Mouse (Mus musculus) forebrain, embryonic 13.5 days (tissue): ENCODE data around the gene Trip10. TPM values are rescaled to one million over a fixed set of nuclear protein-coding genes. Genes with fewer than 3 reads are reported as not detected.

ENCODE experiments used
- ATAC-seq: fragments of 200-750 bp; cut with Nextera tagmentation; 2 replicates; pipeline ENCODE4 v1.8.0; 2017
- H3K27ac ChIP-seq: fragments of 300-500 bp; sonication (generic); 2 replicates; pipeline ENCODE4 v1.5.1; 2015; ENCODE audit warnings: inconsistent platforms, mild to moderate bottlenecking, moderate library complexity
- H3K27me3 ChIP-seq: fragments of 300-500 bp; sonication (generic); 2 replicates; pipeline ENCODE4 v1.6.1; 2015; ENCODE audit warnings: mild to moderate bottlenecking, inconsistent platforms
- H3K36me3 ChIP-seq: fragments of 300-500 bp; sonication (generic); 2 replicates; pipeline ENCODE4 v1.6.1; 2015; ENCODE audit warnings: mild to moderate bottlenecking, inconsistent platforms; ENCODE audit not compliant: poor library complexity, severe bottlenecking
- H3K4me1 ChIP-seq: fragments of 300-500 bp; sonication (generic); 2 replicates; pipeline ENCODE4 v1.6.1; 2015; ENCODE audit warnings: inconsistent platforms
- H3K4me2 ChIP-seq: fragments of 300-500 bp; sonication (generic); 2 replicates; pipeline ENCODE4 v1.6.1; 2015; ENCODE audit warnings: inconsistent platforms, mild to moderate bottlenecking, moderate library complexity
- H3K4me3 ChIP-seq: fragments of 300-500 bp; sonication (generic); 2 replicates; pipeline ENCODE4 v1.5.1; 2015; ENCODE audit warnings: mild to moderate bottlenecking, inconsistent platforms
- H3K9ac ChIP-seq: fragments of 300-500 bp; sonication (generic); 2 replicates; pipeline ENCODE4 v1.6.1; 2015; ENCODE audit warnings: mild to moderate bottlenecking, inconsistent platforms
- H3K9me3 ChIP-seq: fragments of 300-500 bp; sonication (generic); replicated peaks from 2 replicates; pipeline ENCODE4 v1.6.1; 2016; ENCODE audit warnings: inconsistent platforms
- WGBS: fragments of 180-500 bp; shearing (Covaris S2); methylation state at CpG from one replicate; pipeline ENCODE4 v1.1.7; 2015; 5-methylcytosine and 5-hydroxymethylcytosine counted together
- microRNA-seq: library from miRNA; unstranded; fragments of <30 nt; microRNA quantifications from one replicate; pipeline ENCODE4, GENCODE M21; 2016
- polyA plus RNA-seq: library from polyadenylated mRNA; unstranded; fragments of >200 nt; fragmentation: Nextera tagmentation; extraction: Ambion mirVana; gene quantifications from 2 replicates; pipeline ENCODE4 v1.2.1, GENCODE M21; 2015

Gene Trip10
- polyA plus RNA-seq, 1 experiment from 2014 or later = 18.7 TPM

DNA sequence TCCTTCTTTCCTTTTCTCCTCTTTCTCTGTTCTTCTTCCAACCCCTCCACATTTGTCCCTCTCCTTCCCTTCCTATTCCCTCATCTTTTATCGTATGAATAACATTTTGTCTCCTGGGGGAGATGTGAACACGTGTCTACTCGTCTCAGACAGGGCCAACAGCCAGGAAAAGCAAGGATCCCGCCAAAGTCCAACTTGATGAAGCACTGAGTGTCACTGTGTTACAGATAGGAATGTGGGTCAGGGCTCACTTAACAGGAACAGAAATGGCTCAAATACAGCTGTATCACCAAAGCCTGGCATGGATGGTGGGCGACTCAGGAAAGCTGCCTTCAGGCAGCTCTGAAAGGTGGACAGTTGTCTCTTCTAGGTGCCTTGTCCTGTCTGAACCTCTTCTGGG lies 40.0 kb downstream of the Trip10 start:
- no peaks in the 10 kb centered on the region for H3K27me3 ChIP-seq
- H3K4me1 ChIP-seq = no peaks in the 10 kb centered on the region
- no peak overlapping the region for H3K27ac ChIP-seq
- H3K4me3 ChIP-seq = no peak overlapping the region
- no peak for ATAC-seq
- WGBS = 89% methylated on average over 5 of the region's 5 CpGs
- no peak overlapping the region for H3K9ac ChIP-seq
- H3K36me3 ChIP-seq = no peaks in the 10 kb centered on the region
- H3K4me2 ChIP-seq = no peak overlapping the region
- H3K9me3 ChIP-seq = 0 out of 2 replicates have a peak, but pooled peaks cover 4% of the 10 kb centered on the region

DNA sequence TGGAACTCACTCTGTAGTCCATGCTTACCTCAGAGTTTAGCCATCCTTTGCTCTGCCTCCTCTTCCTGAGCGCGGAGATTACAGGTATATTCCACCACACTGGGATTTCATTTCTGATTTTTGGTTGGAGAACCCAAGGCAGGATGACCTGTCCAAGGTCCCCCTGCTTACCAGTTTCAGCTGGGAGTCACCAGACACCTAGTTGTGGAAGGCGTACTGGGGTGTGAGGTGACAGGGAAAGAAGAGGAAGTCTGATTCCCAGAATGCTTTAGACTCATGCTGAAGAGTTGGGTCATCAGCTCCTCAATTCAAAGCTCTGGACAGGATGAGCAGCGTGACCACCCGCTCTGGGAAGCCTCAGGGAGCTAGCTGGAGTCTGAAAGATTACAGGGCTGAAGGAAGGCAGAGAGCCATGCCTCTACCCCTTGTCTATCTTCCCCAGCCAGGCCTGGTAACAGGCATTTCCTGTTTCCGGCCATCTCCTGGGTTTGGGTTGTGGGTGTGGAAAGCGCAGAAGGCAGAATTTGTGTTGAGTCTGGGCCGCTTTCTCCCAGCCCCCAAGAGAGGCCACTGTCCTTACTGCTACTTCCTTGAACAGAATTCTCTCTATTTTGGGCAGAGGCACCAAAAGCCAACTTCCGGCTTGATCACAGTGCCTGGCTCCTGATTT lies 40.9 kb downstream of the Trip10 start:
- no peak overlapping the region for H3K27ac ChIP-seq
- 0 out of 2 replicates have a peak, but pooled peaks cover 4% of the 10 kb centered on the region for H3K9me3 ChIP-seq
- H3K4me2 ChIP-seq = no peak overlapping the region
- no peak overlapping the region for H3K9ac ChIP-seq
- WGBS = 91% methylated on average over 9 of the region's 9 CpGs
- no peaks in the 10 kb centered on the region for H3K27me3 ChIP-seq
- no peak overlapping the region for H3K4me3 ChIP-seq
- H3K4me1 ChIP-seq = no peaks in the 10 kb centered on the region
- no peaks in the 10 kb centered on the region for H3K36me3 ChIP-seq
- ATAC-seq = no peak

DNA sequence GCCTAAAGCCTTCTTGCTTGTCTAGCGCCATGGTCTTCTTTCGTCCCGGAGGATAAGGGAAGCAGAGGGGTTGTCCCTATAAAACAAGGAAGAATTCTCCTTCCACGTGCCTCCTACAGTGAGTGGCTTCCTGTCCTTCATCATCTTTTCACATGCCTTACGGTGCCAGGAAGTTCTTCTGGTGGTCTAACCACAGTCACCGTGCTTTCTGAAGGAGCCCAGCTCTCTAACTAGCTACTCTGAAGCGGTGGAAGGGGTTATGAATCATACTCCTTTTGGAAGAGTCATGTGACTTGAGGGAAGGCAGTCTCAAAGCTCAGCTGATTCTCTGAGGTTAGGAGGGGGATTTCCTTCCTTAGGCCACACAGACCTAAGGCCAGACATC lies 41.4 kb downstream of the Trip10 start:
- Histone ChIP-seq H3K27ac (no peak overlapping the region), H3K4me1 (no peaks in the 10 kb centered on the region), H3K4me3 (no peak overlapping the region), H3K36me3 (no peaks in the 10 kb centered on the region), H3K4me2 (no peak overlapping the region), H3K27me3 (no peaks in the 10 kb centered on the region), H3K9ac (no peak overlapping the region), H3K9me3 (0 out of 2 replicates have a peak, but pooled peaks cover 4% of the 10 kb centered on the region)
- 90% methylated on average over 7 of the region's 7 CpGs for WGBS
- no peak for ATAC-seq

DNA sequence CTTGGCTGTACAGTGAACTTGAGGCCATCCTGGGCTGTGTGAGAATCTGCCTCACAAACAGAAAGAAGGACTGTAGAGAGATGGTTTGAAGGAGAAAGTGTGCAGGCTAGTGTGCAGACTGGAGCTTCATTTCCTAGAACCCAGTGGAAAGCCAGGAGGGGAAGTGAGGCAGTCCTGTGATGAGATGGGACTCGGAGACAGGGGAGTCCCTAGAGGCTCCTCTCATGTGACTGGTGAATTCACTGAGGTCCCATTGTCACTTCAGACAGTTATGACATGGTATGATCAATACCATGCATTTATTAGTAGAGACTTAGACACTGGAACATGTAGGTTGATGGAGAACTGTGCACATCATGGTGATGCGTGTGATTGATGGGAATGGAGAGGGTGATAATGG lies 43.0 kb downstream of the Trip10 start:
- Histone ChIP-seq H3K27ac (no peak overlapping the region), H3K27me3 (no peaks in the 10 kb centered on the region), H3K4me1 (no peaks in the 10 kb centered on the region), H3K4me2 (no peak overlapping the region), H3K9ac (no peak overlapping the region), H3K9me3 (0 out of 2 replicates have a peak, but pooled peaks cover 4% of the 10 kb centered on the region), H3K4me3 (no peak overlapping the region), H3K36me3 (no peaks in the 10 kb centered on the region)
- no peak for ATAC-seq
- 92% methylated on average over 2 of the region's 2 CpGs for WGBS

DNA sequence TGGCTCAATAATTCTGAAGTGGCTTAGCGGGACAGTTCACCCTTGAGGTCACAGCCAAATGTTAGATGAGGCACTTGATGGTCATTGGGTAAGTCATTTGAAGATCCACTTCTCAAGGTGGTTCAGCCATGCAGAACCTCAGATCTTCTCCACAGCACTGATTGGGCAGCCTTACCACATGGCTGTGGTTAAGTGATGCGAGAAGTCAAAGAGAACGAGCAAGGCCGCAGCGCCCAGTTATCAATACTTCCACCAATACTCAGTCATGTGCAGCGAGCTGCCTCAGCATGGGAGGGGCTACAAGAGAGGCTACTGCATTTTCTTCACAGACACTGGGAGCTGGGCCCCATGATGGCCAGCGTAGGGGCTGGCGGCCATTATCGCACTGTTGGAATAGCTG lies 43.7 kb downstream of the Trip10 start:
- 0 out of 2 replicates have a peak, but pooled peaks cover 4% of the 10 kb centered on the region for H3K9me3 ChIP-seq
- H3K36me3 ChIP-seq = no peaks in the 10 kb centered on the region
- no peaks in the 10 kb centered on the region for H3K27me3 ChIP-seq
- no peak overlapping the region for H3K27ac ChIP-seq
- H3K4me2 ChIP-seq = no peak overlapping the region
- H3K4me1 ChIP-seq = no peaks in the 10 kb centered on the region
- H3K4me3 ChIP-seq = no peak overlapping the region
- 92% methylated on average over 9 of the region's 9 CpGs for WGBS
- ATAC-seq = no peak
- H3K9ac ChIP-seq = no peak overlapping the region

DNA sequence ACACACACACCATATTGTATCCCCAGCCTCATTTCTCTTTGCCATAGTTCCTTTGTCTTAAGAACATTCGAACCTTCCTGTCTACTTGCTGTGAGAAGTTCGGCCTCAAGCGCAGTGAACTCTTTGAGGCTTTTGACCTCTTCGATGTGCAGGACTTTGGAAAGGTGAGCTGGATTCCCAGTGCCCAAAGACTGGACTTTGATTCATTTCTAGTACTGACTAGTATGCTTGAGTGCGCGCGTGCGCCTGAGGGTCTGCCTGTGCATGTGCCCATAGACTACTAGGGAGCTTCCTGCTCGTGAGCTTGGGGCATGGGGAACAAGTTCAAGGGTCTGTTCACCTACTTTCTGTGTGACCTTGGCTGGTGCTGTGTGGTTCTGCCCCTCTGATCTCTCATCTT lies 46.7 kb downstream of the Trip10 start:
- Histone ChIP-seq H3K9ac (no peak overlapping the region), H3K4me2 (no peak overlapping the region), H3K4me1 (no peaks in the 10 kb centered on the region), H3K27ac (no peak overlapping the region), H3K36me3 (no peaks in the 10 kb centered on the region), H3K9me3 (0 out of 2 replicates have a peak, but pooled peaks cover 4% of the 10 kb centered on the region), H3K4me3 (no peak overlapping the region), H3K27me3 (no peaks in the 10 kb centered on the region)
- WGBS = 93% methylated on average over 9 of the region's 9 CpGs
- no peak for ATAC-seq

DNA sequence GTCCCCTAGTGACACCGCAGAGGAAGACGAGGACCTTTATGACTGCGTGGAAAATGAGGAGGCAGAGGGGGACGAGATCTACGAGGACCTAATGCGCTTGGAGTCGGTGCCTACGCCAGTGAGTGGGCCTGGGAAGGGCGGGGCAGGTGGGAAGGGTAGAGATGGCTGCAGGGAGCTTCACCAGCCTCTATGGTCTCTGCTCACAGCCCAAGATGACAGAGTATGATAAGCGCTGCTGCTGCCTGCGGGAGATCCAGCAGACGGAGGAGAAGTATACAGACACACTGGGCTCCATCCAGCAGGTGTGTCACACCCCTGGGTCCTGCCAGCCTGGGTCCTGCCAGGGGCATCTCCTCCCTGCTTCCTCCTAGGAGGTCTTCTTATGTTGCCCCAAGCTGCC lies 47.8 kb downstream of the Trip10 start:
- no peak overlapping the region for H3K27ac ChIP-seq
- no peak overlapping the region for H3K9ac ChIP-seq
- H3K4me3 ChIP-seq = no peak overlapping the region
- no peaks in the 10 kb centered on the region for H3K9me3 ChIP-seq
- no peaks in the 10 kb centered on the region for H3K4me1 ChIP-seq
- 88% methylated on average over 12 of the region's 12 CpGs for WGBS
- ATAC-seq = no peak
- H3K36me3 ChIP-seq = no peaks in the 10 kb centered on the region
- H3K27me3 ChIP-seq = no peaks in the 10 kb centered on the region
- H3K4me2 ChIP-seq = no peak overlapping the region

DNA sequence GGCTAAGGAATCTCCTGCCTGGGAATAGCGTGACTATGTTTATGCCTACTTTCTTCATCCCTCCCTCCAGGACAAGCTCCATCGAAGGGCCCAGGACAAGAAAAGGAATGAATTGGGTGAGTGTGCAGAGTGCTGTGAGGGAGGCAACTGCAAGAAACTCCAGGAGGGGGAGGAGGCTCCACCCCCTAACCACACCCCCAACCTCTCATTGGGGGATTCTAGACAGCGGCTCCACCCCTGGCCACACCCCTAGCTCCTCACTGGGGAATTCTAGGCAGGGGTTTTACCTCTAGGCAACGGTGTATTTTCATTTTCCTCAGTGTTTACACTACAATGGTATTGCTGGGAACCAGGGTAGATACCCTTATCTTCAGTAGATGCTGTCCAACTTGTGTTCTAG lies 56.3 kb downstream of the Trip10 start:
- Histone ChIP-seq H3K4me1 (no peaks in the 10 kb centered on the region), H3K27me3 (no peaks in the 10 kb centered on the region), H3K9ac (no peak overlapping the region), H3K36me3 (no peaks in the 10 kb centered on the region), H3K4me3 (no peak overlapping the region), H3K9me3 (no peaks in the 10 kb centered on the region), H3K27ac (no peak overlapping the region), H3K4me2 (no peak overlapping the region)
- ATAC-seq = no peak
- 68% methylated on average over 4 of the region's 4 CpGs for WGBS

DNA sequence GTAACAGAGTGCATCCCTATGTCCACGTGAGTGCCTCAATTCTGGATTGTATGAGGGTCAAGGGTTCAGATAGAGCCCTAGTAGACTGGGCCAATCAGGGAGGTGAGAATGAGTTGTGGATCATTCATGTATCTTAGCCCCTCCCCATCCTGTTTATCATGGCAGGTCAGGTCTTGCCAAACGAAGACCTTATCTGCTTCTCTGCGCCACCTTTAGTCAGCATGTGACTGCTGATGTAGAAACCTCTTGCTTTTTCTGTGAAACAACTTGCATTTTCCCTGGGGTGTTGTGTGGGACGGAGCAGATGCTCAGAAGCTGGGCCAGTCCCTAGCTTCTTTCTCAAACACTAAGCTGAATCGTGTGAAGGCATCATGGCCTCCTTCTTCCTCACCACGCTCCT lies 57.8 kb downstream of the Trip10 start:
- Histone ChIP-seq H3K36me3 (no peaks in the 10 kb centered on the region), H3K4me3 (no peak overlapping the region), H3K27ac (no peak overlapping the region), H3K4me2 (no peak overlapping the region), H3K4me1 (no peaks in the 10 kb centered on the region), H3K9me3 (no peaks in the 10 kb centered on the region), H3K9ac (no peak overlapping the region), H3K27me3 (no peaks in the 10 kb centered on the region)
- 89% methylated on average over 6 of the region's 6 CpGs for WGBS
- no peak for ATAC-seq

DNA sequence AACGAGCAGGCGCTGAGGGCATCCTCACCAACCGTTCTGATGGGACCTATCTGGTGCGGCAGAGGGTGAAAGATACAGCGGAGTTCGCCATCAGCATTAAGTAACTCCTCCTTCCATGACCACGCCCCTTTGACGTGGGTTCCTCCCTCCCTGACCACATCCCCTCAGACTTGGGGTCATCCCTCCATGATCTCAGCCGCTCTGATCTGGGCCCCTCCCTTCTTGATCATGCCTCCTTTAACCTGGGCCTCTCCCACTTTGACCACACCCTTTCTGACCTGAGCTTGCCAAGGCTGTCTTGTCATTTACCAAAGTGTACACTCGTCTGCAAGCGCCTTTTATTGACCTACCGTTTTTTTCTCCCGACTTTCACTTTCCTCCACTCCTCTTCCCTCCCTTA lies 62.5 kb downstream of the Trip10 start:
- no peaks in the 10 kb centered on the region for H3K27me3 ChIP-seq
- H3K36me3 ChIP-seq = no peaks in the 10 kb centered on the region
- H3K9ac ChIP-seq = no peak overlapping the region
- no peak overlapping the region for H3K27ac ChIP-seq
- H3K4me3 ChIP-seq = no peak overlapping the region
- no peak overlapping the region for H3K4me2 ChIP-seq
- ATAC-seq = no peak
- no peaks in the 10 kb centered on the region for H3K9me3 ChIP-seq
- 41% methylated on average over 13 of the region's 13 CpGs for WGBS
- H3K4me1 ChIP-seq = no peaks in the 10 kb centered on the region

Small RNA genes lying within 50 kb of the gene (microRNA-seq; reads per million reads assigned to microRNA genes)
- gene Mir6978 = not detected

Other genes with a start within 250 kb of the Trip10 start
- gene Pspn, start 249.4 kb upstream of the Trip10 start, polyA plus RNA-seq = 0.43 TPM in 1 of 2 replicates, not detected in the other
- gene Gtf2f1, start 238.2 kb upstream of the Trip10 start, polyA plus RNA-seq = 77.6 and 85.6 TPM in 2 replicates
- gene Gm17949, start 238.0 kb upstream of the Trip10 start, polyA plus RNA-seq = 0.52 and 0.54 TPM in 2 replicates
- 36.4 and 39.1 TPM in 2 replicates for gene Khsrp, start 217.9 kb upstream of the Trip10 start, polyA plus RNA-seq
- not detected in 2 replicates for gene Slc25a41, start 207.8 kb upstream of the Trip10 start, polyA plus RNA-seq
- 0.68 and 2.1 TPM in 2 replicates for gene Crb3, start 190.3 kb upstream of the Trip10 start, polyA plus RNA-seq
- 18.8 and 21.6 TPM in 2 replicates for gene Slc25a23, start 189.6 kb upstream of the Trip10 start, polyA plus RNA-seq
- gene Dennd1c, start 170.9 kb upstream of the Trip10 start, polyA plus RNA-seq = 4.7 and 4.8 TPM in 2 replicates
- 148 and 161 TPM in 2 replicates for gene Tubb4a, start 161.7 kb upstream of the Trip10 start, polyA plus RNA-seq
- 9.2 and 9.7 TPM in 2 replicates for gene Tnfsf9, start 144.1 kb upstream of the Trip10 start, polyA plus RNA-seq
- not detected in 2 replicates for gene Cd70, start 99.7 kb upstream of the Trip10 start, polyA plus RNA-seq
- not detected in 2 replicates for gene Tnfsf14, start 55.3 kb upstream of the Trip10 start, polyA plus RNA-seq
- 0.18 and 0.53 TPM in 2 replicates for gene C3, start 21.3 kb upstream of the Trip10 start, polyA plus RNA-seq
- gene Gpr108, start 1.0 kb upstream of the Trip10 start, polyA plus RNA-seq = 17.8 and 20.7 TPM in 2 replicates
- gene Vav1, start 29.6 kb downstream of the Trip10 start, polyA plus RNA-seq = 0.61 and 0.82 TPM in 2 replicates
- gene Adgre1, start 109.2 kb downstream of the Trip10 start, polyA plus RNA-seq = 1.6 and 1.8 TPM in 2 replicates